Mouse (Mus musculus) lung, embryonic 15.5 days (tissue): ENCODE measurements around the gene Slc22a6. TPM values are rescaled to one million over a fixed set of nuclear protein-coding genes. Genes with fewer than 3 reads are reported as not detected.
A peak's percentile ranks its signal among the peaks of the same experiment; 100 is the strongest.

Source experiments
- ATAC-seq: fragments of 200-750 bp; cut with Nextera tagmentation; 2 replicates; pipeline ENCODE4 v1.8.0; 2017; ENCODE audit warnings: moderate number of reproducible peaks, borderline replicate concordance; ENCODE audit not compliant: low FRiP score, low TSS enrichment; ENCODE audit errors: extremely low read depth
- H3K27ac ChIP-seq: fragments of 300-500 bp; sonication (generic); 2 replicates; pipeline ENCODE4 v1.5.1; 2015; ENCODE audit warnings: moderate library complexity, mild to moderate bottlenecking, inconsistent platforms
- H3K27me3 ChIP-seq: fragments of 300-500 bp; sonication (generic); 2 replicates; pipeline ENCODE4 v1.6.1; 2015; ENCODE audit warnings: inconsistent platforms
- H3K36me3 ChIP-seq: fragments of 300-500 bp; sonication (generic); 2 replicates; pipeline ENCODE4 v1.6.1; 2015; ENCODE audit warnings: inconsistent platforms
- H3K4me1 ChIP-seq: fragments of 300-500 bp; sonication (generic); 2 replicates; pipeline ENCODE4 v1.6.1; 2015; ENCODE audit warnings: inconsistent platforms
- H3K4me2 ChIP-seq: fragments of 300-500 bp; sonication (generic); 2 replicates; pipeline ENCODE4 v1.6.1; 2015; ENCODE audit warnings: inconsistent platforms, mild to moderate bottlenecking, moderate library complexity
- H3K4me3 ChIP-seq: fragments of 300-500 bp; sonication (generic); 2 replicates; pipeline ENCODE4 v1.5.1; 2015; ENCODE audit warnings: mild to moderate bottlenecking, inconsistent platforms
- H3K9ac ChIP-seq: fragments of 300-500 bp; sonication (generic); 2 replicates; pipeline ENCODE4 v1.6.1; 2015; ENCODE audit warnings: inconsistent platforms
- H3K9me3 ChIP-seq: fragments of 300-500 bp; sonication (generic); 2 replicates; pipeline ENCODE4 v1.6.1; 2016; ENCODE audit warnings: inconsistent platforms
- WGBS: fragments of 180-500 bp; shearing (Covaris S2); methylation state at CpG from one replicate; pipeline ENCODE4 v1.1.7; 2015; 5-methylcytosine and 5-hydroxymethylcytosine counted together
- polyA plus RNA-seq: library from polyadenylated mRNA; unstranded; fragments of >200 nt; fragmentation: Nextera tagmentation; extraction: Ambion mirVana; gene quantifications from 2 replicates; pipeline ENCODE4 v1.2.1, GENCODE M21; 2015

Slc22a6 gene
- polyA plus RNA-seq, result 0.11 TPM in 2 replicates

GRCm38 (mm10) chr19:8617904-8618303 is at the start of gene Slc22a6:
TSS of gene Slc22a6 (plus strand) at chr19:8618039.
- no peak for ATAC-seq
- peaks cover 3% of the 10 kb centered on the region; the same call in 1 of the 2 replicates for H3K27me3 ChIP-seq
- no peaks in the 10 kb centered on the region for H3K36me3 ChIP-seq
- 24% methylated on average over 7 of the region's 7 CpGs for WGBS
- H3K4me3 ChIP-seq, result no peak within 1 kb of the TSS
- no peaks in the 10 kb centered on the region for H3K4me1 ChIP-seq
- H3K9me3 ChIP-seq, result no peaks in the 10 kb centered on the region
- no peak within 1 kb of the TSS for H3K4me2 ChIP-seq
- no peak within 1 kb of the TSS for H3K9ac ChIP-seq
- no peak within 1 kb of the TSS for H3K27ac ChIP-seq

DNA sequence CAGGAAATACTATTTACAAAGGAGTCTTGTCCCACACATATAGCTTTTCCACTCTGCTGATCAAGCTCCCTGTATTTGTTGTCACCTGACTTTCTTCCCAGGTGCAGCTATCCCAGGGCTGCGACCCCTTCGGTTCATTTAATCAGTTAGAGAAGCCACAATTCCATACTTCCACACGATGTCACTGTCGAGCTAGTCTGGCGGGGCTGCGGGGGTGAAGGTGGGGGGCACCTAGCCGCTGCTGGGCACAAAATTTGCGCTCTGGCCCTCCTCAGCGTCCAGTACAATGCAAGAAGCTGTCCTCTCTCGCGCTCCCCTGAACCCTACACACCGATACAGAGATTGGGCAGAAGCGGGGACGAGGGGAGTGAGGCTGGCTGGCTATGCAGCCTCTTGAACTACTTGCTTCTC is 48.4 kb upstream of the Slc22a6 start:
- H3K4me1 ChIP-seq, result peaks cover 5% of the 10 kb centered on the region; the same call in 1 of the 2 replicates
- peak overlapping the region; percentile 56 for H3K4me2 ChIP-seq
- WGBS, result 5% methylated on average over 14 of the region's 14 CpGs
- no peaks in the 10 kb centered on the region for H3K9me3 ChIP-seq
- no peak overlapping the region for H3K27ac ChIP-seq
- H3K9ac ChIP-seq, result 0 out of 2 replicates have a peak overlapping the region, but pooled peaks have one; percentile 24
- H3K36me3 ChIP-seq, result no peaks in the 10 kb centered on the region
- H3K27me3 ChIP-seq, result no peaks in the 10 kb centered on the region
- no peak for ATAC-seq
- peak overlapping the region; percentile 28 for H3K4me3 ChIP-seq

- Histone ChIP-seq H3K9ac (no peak overlapping the region), H3K9me3 (no peaks in the 10 kb centered on the region), H3K4me3 (no peak overlapping the region), H3K4me2 (no peak overlapping the region), H3K27ac (no peak overlapping the region), H3K27me3 (no peaks in the 10 kb centered on the region), H3K36me3 (no peaks in the 10 kb centered on the region), H3K4me1 (peaks cover 5% of the 10 kb centered on the region; the same call in 1 of the 2 replicates)
- no peak for ATAC-seq
- WGBS, result 50% methylated on average over 2 of the region's 2 CpGs
Measured at GRCm38 (mm10) chr19:8570341-8571040, 47.3 kb upstream of the Slc22a6 start.

DNA sequence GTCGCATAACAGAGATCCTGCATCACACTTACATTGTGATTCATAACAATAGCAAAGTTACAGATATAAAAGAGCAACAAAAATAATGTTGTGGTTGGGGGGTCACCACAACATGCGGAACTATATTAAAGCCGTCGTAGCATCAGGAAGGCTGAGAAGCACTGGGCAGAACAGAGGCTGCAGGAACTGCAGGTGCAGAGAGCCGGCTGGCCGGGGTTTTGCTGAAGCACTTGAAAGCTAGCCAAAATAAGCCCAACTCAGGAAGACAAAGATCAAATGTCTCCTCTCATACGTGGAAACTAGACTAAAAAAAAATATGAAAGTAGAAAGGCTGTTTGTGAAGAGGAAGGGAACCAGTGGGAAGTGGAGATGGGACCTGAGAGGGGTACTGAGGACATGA is 46.1 kb upstream of the Slc22a6 start:
- 36% methylated on average over 7 of the region's 7 CpGs for WGBS

DNA sequence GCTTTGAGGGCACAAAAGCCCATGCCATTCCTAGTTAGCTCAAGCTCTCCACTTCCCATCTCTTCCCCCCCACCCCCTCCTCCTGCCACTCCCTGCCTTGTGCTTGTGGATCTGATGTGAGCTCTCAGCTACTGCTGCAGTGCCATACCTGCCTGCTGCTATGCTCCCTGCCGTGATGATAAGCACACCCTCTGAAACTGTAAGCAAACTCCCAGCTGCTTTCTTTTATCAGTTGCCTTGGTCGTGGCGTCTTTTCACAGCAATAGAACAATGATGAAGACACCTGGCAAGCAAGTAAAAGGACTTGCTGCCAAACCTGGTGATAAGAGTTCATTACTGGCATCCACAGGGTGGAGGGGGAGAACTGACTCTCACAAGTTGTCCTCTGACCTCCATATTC is 45.4 kb upstream of the Slc22a6 start:
- Histone ChIP-seq H3K27me3 (no peaks in the 10 kb centered on the region), H3K4me1 (peaks cover 5% of the 10 kb centered on the region; the same call in 1 of the 2 replicates), H3K4me3 (no peak overlapping the region), H3K27ac (no peak overlapping the region), H3K9me3 (no peaks in the 10 kb centered on the region), H3K4me2 (no peak overlapping the region), H3K9ac (no peak overlapping the region), H3K36me3 (no peaks in the 10 kb centered on the region)
- ATAC-seq, result no peak
- 18% methylated on average over 3 of the region's 3 CpGs for WGBS

More for the DNA sequence above, 46.1 kb upstream of the Slc22a6 start:
- Histone ChIP-seq H3K4me1 (peaks cover 5% of the 10 kb centered on the region; the same call in 1 of the 2 replicates), H3K9ac (no peak overlapping the region), H3K4me3 (no peak overlapping the region), H3K36me3 (no peaks in the 10 kb centered on the region), H3K4me2 (no peak overlapping the region), H3K9me3 (no peaks in the 10 kb centered on the region), H3K27me3 (no peaks in the 10 kb centered on the region), H3K27ac (no peak overlapping the region)
- no peak for ATAC-seq

DNA sequence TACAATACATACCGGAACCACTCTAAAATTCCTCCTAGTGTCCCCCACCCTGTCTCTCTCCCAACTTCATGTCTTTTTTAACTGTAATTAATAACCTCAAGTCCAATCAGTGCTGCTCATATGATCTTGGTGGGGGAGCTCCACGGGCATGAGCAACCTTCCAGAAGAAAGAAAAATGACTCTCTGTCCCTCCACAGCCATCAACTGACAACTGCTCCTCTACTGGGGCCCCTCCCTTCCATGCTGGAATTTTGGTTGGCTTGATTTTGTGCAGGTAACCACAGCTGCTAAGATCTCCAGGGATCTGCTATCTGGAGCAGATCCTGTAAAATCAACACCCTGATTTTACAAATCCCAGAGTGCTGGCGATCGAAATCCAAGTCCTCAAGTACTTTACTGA is 40.4 kb upstream of the Slc22a6 start:
- Histone ChIP-seq H3K4me2 (no peak overlapping the region), H3K4me3 (no peak overlapping the region), H3K9me3 (no peaks in the 10 kb centered on the region), H3K36me3 (no peaks in the 10 kb centered on the region), H3K4me1 (peaks cover 8% of the 10 kb centered on the region), H3K9ac (no peak overlapping the region), H3K27ac (no peak overlapping the region), H3K27me3 (no peaks in the 10 kb centered on the region)
- WGBS, result 78% methylated on average over 4 of the region's 4 CpGs
- no peak for ATAC-seq

DNA sequence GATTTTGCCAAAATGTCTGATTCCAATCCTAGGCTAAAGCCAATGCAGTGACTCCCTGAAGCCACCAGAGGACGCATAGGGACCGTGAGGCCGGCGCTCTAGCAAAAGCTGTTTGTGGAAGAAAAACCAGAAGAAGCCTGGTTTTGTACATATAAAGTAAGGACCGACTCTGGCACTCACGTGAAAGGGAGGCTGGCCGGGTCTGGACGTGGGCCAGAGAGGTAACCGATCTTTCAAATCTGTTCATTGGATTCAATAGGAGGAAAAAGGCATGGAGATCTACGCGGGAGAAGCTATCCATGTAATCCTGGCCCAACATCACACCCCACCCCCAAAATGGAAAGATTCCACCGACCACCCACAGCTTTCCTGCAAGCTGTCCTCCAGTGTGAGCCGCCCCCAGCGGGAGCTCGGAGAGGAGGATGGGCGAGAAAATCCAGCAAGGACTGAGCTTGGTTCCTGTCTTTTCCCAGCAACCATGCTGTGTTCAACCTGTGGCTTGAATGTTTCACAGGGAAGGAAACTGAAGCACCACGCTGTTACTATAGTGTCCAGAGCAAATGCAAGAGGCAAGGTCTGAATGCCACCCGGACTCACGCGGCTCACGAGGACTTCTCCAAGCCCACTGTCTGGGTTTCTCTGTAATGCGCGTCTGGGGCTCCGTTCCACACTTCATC is 39.4 kb upstream of the Slc22a6 start:
- peak overlapping the region; percentile 42; the same call in 1 of the 2 replicates for H3K27ac ChIP-seq
- peak overlapping the region; percentile 39 for H3K9ac ChIP-seq
- peak; percentile 73; the same call in 1 of the 2 replicates for ATAC-seq
- H3K4me3 ChIP-seq, result peak overlapping the region; percentile 41
- WGBS, result 4% methylated on average over 24 of the region's 24 CpGs
- no peaks in the 10 kb centered on the region for H3K27me3 ChIP-seq
- no peaks in the 10 kb centered on the region for H3K9me3 ChIP-seq
- peaks cover 8% of the 10 kb centered on the region for H3K4me1 ChIP-seq
- H3K36me3 ChIP-seq, result no peaks in the 10 kb centered on the region
- H3K4me2 ChIP-seq, result peak overlapping the region; percentile 80

DNA sequence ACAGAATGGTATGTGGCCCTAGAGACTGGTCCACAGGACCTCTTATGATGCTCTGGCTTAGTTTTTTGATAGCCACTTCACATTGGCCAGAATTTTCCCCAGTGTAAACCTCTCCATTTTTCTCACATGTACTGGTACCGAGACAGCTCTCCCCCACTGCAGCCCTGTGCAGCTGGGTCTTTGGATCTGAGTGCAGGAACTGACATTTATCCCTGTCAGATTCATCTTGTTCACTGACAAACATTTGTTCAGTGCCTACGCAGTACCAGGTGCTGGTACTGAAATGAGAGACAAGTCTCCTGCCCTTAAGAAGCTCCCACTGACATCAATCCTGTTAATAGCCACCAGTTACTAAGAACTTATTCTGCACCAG is 38.9 kb upstream of the Slc22a6 start:
- H3K4me1 ChIP-seq, result peaks cover 8% of the 10 kb centered on the region
- H3K9ac ChIP-seq, result peak overlapping the region; percentile 39
- H3K27ac ChIP-seq, result no peak overlapping the region; the same call in 1 of the 2 replicates
- no peaks in the 10 kb centered on the region for H3K9me3 ChIP-seq
- peak overlapping the region; percentile 41 for H3K4me3 ChIP-seq
- H3K27me3 ChIP-seq, result no peaks in the 10 kb centered on the region
- no peak for ATAC-seq
- peak overlapping the region; percentile 80 for H3K4me2 ChIP-seq
- no peaks in the 10 kb centered on the region for H3K36me3 ChIP-seq
- 27% methylated on average over 2 of the region's 2 CpGs for WGBS

- 41% methylated on average over 3 of the region's 3 CpGs for WGBS
- ATAC-seq, result no peak
Measured at GRCm38 (mm10) chr19:8585298-8585697, 32.5 kb upstream of the Slc22a6 start.

GRCm38 (mm10) chr19:8585899-8586298 is 31.9 kb upstream of the Slc22a6 start:
- Histone ChIP-seq H3K4me2 (no peak overlapping the region), H3K9me3 (no peaks in the 10 kb centered on the region), H3K27ac (no peak overlapping the region), H3K27me3 (no peaks in the 10 kb centered on the region), H3K4me1 (0 out of 2 replicates have a peak, but pooled peaks cover under 1% of the 10 kb centered on the region), H3K4me3 (no peak overlapping the region), H3K36me3 (no peaks in the 10 kb centered on the region), H3K9ac (no peak overlapping the region)
- no peak for ATAC-seq
- 81% methylated on average over 2 of the region's 2 CpGs for WGBS

More at GRCm38 (mm10) chr19:8585298-8585697, 32.5 kb upstream of the Slc22a6 start:
- H3K4me3 ChIP-seq, result no peak overlapping the region
- no peak overlapping the region for H3K4me2 ChIP-seq
- no peaks in the 10 kb centered on the region for H3K9me3 ChIP-seq
- H3K27ac ChIP-seq, result no peak overlapping the region
- no peaks in the 10 kb centered on the region for H3K27me3 ChIP-seq
- H3K4me1 ChIP-seq, result no peaks in the 10 kb centered on the region
- no peaks in the 10 kb centered on the region for H3K36me3 ChIP-seq
- no peak overlapping the region for H3K9ac ChIP-seq

DNA sequence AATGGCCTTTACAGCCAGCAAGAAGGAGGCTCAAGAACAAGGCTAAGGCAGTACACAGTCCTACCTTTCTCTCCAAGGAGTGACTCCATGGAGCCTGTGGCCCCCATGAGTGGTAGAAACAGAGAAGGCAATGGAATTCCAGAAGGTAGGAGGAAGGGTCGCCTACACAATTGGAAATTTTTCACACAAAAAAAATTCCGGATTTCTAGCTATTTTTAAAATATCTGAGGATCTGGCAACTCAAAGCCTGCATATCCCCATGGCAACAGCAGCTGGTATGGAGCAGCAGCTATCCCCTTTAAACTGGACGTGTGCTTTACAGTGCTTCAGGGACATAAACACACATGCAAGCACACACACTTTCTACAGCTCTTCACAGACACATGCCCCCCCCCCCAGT is 31.5 kb upstream of the Slc22a6 start:
- WGBS, result 32% methylated on average over 3 of the region's 3 CpGs

GRCm38 (mm10) chr19:8587315-8587714 is 30.5 kb upstream of the Slc22a6 start:
- Histone ChIP-seq H3K9ac (no peak overlapping the region), H3K4me3 (no peak overlapping the region), H3K27ac (no peak overlapping the region), H3K4me1 (peaks cover 9% of the 10 kb centered on the region; the same call in 1 of the 2 replicates), H3K27me3 (no peaks in the 10 kb centered on the region), H3K36me3 (no peaks in the 10 kb centered on the region), H3K9me3 (no peaks in the 10 kb centered on the region), H3K4me2 (no peak overlapping the region)
- ATAC-seq, result no peak
- 43% methylated on average over 1 of the region's 1 CpGs for WGBS

More for the DNA sequence above, 31.5 kb upstream of the Slc22a6 start:
- no peaks in the 10 kb centered on the region for H3K36me3 ChIP-seq
- peaks cover 5% of the 10 kb centered on the region; the same call in 1 of the 2 replicates for H3K4me1 ChIP-seq
- H3K9ac ChIP-seq, result no peak overlapping the region
- H3K27me3 ChIP-seq, result no peaks in the 10 kb centered on the region
- no peaks in the 10 kb centered on the region for H3K9me3 ChIP-seq
- H3K27ac ChIP-seq, result no peak overlapping the region
- no peak overlapping the region for H3K4me3 ChIP-seq
- ATAC-seq, result no peak
- H3K4me2 ChIP-seq, result no peak overlapping the region
